Comparison of ENCODE assay signal across 10 mouse cellular contexts in genomic region chr11:80821296-80821695, GRCm38 (mm10). TPM values are rescaled to one million over a fixed set of nuclear protein-coding genes. Genes with fewer than 3 reads are reported as not detected.
A peak's percentile ranks its signal among the peaks of the same experiment; 100 is the strongest.
DNase-seq lines count a peak whose midpoint lies in the region; ATAC-seq lines count a peak whose summit lies in the region.
"Had no signal": no experiment of that assay in that cellular context is flagged by ENCODE, and none has a peak within 500 bp of the region (broad histone marks: within the 10 kb centered on the region; RNA-seq: fewer than 3 reads in every experiment).

No protein-coding gene starts in this region.

- peaks cover 45% of the 10 kb centered on the region for H3K4me1 ChIP-seq in heart, embryonic 10.5 days
- peaks cover 14% of the 10 kb centered on the region for H3K4me1 ChIP-seq in midbrain, embryonic 15.5 days

- H3K9ac ChIP-seq in midbrain, embryonic 15.5 days, result no peak overlapping the region

- no peak overlapping the region for H3K4me2 ChIP-seq in midbrain, embryonic 15.5 days

- 0 out of 2 replicates have a peak overlapping the region, but pooled peaks have one; percentile 7 for H3K4me3 ChIP-seq in heart, embryonic 10.5 days
- no peak overlapping the region for H3K4me3 ChIP-seq in midbrain, embryonic 15.5 days
- H3K4me3 ChIP-seq: myocyte had no signal

- no peaks in the 10 kb centered on the region for H3K9me3 ChIP-seq in heart, embryonic 10.5 days
- H3K9me3 ChIP-seq in midbrain, embryonic 15.5 days, result no peaks in the 10 kb centered on the region

- peaks cover 36% of the 10 kb centered on the region for H3K36me3 ChIP-seq in heart, embryonic 10.5 days
- no peaks in the 10 kb centered on the region for H3K36me3 ChIP-seq in midbrain, embryonic 15.5 days (replicated peaks)

- no peaks in the 10 kb centered on the region for H3K27me3 ChIP-seq in heart, embryonic 10.5 days (ENCODE audit: insufficient read depth, poor library complexity, severe bottlenecking)
- H3K27me3 ChIP-seq in midbrain, embryonic 15.5 days (replicated peaks), result no peaks in the 10 kb centered on the region

- H3K27ac ChIP-seq in heart, embryonic 10.5 days, result peak overlapping the region; percentile 62
- H3K27ac ChIP-seq in midbrain, embryonic 15.5 days, result no peak overlapping the region

- peak; percentile 87; the same call in 1 of the 2 replicates for ATAC-seq in frontal cortex, adult (ENCODE audit: low TSS enrichment)
- ATAC-seq in midbrain, embryonic 15.5 days (replicated peaks), result 0 out of 2 replicates have a peak, but pooled peaks have one; percentile 52

- no peak for DNase-seq in frontal cortex, postnatal 25 days (ENCODE audit: low spot score in 2 of 2)
- peak; percentile 69 for DNase-seq in brain, adult 2 months (ENCODE audit: low read depth, low spot score)
- peak; percentile 83 for DNase-seq in heart, embryonic 10.5 days (ENCODE audit: low spot score)
- DNase-seq in kidney, postnatal 4 days, result peak; percentile 46 to 63
- DNase-seq in adipocyte (ENCODE audit: low spot score), result no peak
- DNase-seq in gastrocnemius, adult 8-10 months (ENCODE audit: low spot score in 2 of 2), result no peak

- WGBS in heart, embryonic 10.5 days, result 44% methylated on average over 14 of the region's 14 CpGs
- 51% methylated on average over 14 of the region's 14 CpGs for WGBS in midbrain, embryonic 15.5 days

RNA-seq across cellular contexts. Expression of gene Tmem98, which starts 11.3 kb away (rescaled TPM):
- 109 and 151 TPM in 2 replicates for polyA plus RNA-seq in heart, embryonic 10.5 days (2016; fragmentation: Nextera tagmentation; extraction: Ambion mirVana)
- 24.0 and 25.3 TPM in 2 replicates for polyA plus RNA-seq in midbrain, embryonic 15.5 days (2015; fragmentation: Nextera tagmentation; extraction: Ambion mirVana)
- 1 to 10 TPM in 1 of 4 experiments, under 1 TPM in 3; 0.24 to 1.4 (median 0.77) TPM for total RNA-seq in gastrocnemius, adult 8-10 months (2022)

RNA-seq across cellular contexts. Expression of gene Spaca3, which starts 36.9 kb away (rescaled TPM):
- polyA plus RNA-seq in heart, embryonic 10.5 days (2016; fragmentation: Nextera tagmentation; extraction: Ambion mirVana), result not detected in 2 replicates
- polyA plus RNA-seq in midbrain, embryonic 15.5 days (2015; fragmentation: Nextera tagmentation; extraction: Ambion mirVana), result not detected in 2 replicates
- total RNA-seq in gastrocnemius, adult 8-10 months (2022), result not detected
- total RNA-seq: ES-E14 had no signal
- polyA plus RNA-seq: myocyte had no signal

RNA-seq across cellular contexts. Expression of gene Myo1d, which starts 41.5 kb away (rescaled TPM):
- polyA plus RNA-seq in heart, embryonic 10.5 days (2016; fragmentation: Nextera tagmentation; extraction: Ambion mirVana), result 7.3 and 8.1 TPM in 2 replicates
- polyA plus RNA-seq in midbrain, embryonic 15.5 days (2015; fragmentation: Nextera tagmentation; extraction: Ambion mirVana), result 2.3 and 2.7 TPM in 2 replicates
- total RNA-seq in gastrocnemius, adult 8-10 months (2022), result 1 to 10 TPM; 2.3 to 3.6 (median 3.2) TPM

Comparison
In these comparisons a context has a peak if more than half of its experiments do, and no peak if none do; other contexts are left out.
1. DNase-seq: peak in brain, adult 2 months (single experiment), heart, embryonic 10.5 days (single experiment) and kidney, postnatal 4 days (2 of 2); none in frontal cortex, postnatal 25 days (0 of 2), adipocyte (single experiment) and gastrocnemius, adult 8-10 months (0 of 2).